Mouse (Mus musculus): ENCODE measurements at regions not wholly inside any gene's neighbourhood (a gene's known extent, or its start where the extent isn't known, plus 50 kb on each side); places are given as distances from the start of the nearest gene placed in this dataset.

GRCm38 (mm10) chr5:100221005-100221583, 61.5 kb upstream of the Tmem150c start:
- no peak for ATAC-seq (ENCODE audit: low FRiP score, low read depth)
- no peaks in the 10 kb centered on the region for H3K36me3 ChIP-seq
- no peak overlapping the region; the same call in 1 of the 2 replicates for H3K27ac ChIP-seq
- H3K27me3 ChIP-seq, result 0 out of 2 replicates have a peak, but pooled peaks cover 5% of the 10 kb centered on the region
- H3K9me3 ChIP-seq, result no peaks in the 10 kb centered on the region
- no peak overlapping the region for H3K9ac ChIP-seq
- H3K4me2 ChIP-seq (replicated peaks), result no peak overlapping the region
- H3K4me1 ChIP-seq, result peaks cover 10% of the 10 kb centered on the region
- H3K4me3 ChIP-seq, result no peak overlapping the region
- WGBS, result 41% methylated on average over 10 of the region's 10 CpGs

- Histone ChIP-seq H3K4me1 (peaks cover 10% of the 10 kb centered on the region), H3K36me3 (no peaks in the 10 kb centered on the region), H3K9ac (no peak overlapping the region), H3K4me2 (replicated peaks) (no peak overlapping the region), H3K4me3 (no peak overlapping the region), H3K27ac (no peak overlapping the region), H3K27me3 (0 out of 2 replicates have a peak, but pooled peaks cover 5% of the 10 kb centered on the region), H3K9me3 (no peaks in the 10 kb centered on the region)
- WGBS, result 84% methylated on average over 11 of the region's 11 CpGs
- no peak for ATAC-seq (ENCODE audit: low FRiP score, low read depth)
These were observed 60.7 kb upstream of the Tmem150c start for GRCm38 (mm10) chr5:100220320-100220719.

- no peak overlapping the region for H3K27ac ChIP-seq
- WGBS, result 90% methylated on average over 3 of the region's 3 CpGs
- no peak overlapping the region for H3K4me2 ChIP-seq (replicated peaks)
- H3K36me3 ChIP-seq, result no peaks in the 10 kb centered on the region
- peaks cover 10% of the 10 kb centered on the region for H3K4me1 ChIP-seq
- no peak overlapping the region for H3K4me3 ChIP-seq
- no peaks in the 10 kb centered on the region for H3K27me3 ChIP-seq
- H3K9ac ChIP-seq, result no peak overlapping the region
- no peaks in the 10 kb centered on the region for H3K9me3 ChIP-seq
- no peak for ATAC-seq (ENCODE audit: low FRiP score, low read depth)
These were observed 58.7 kb upstream of the Tmem150c start for GRCm38 (mm10) chr5:100218256-100218851.

GRCm38 (mm10) chr5:100217178-100218035, 57.8 kb upstream of the Tmem150c start:
- no peaks in the 10 kb centered on the region for H3K36me3 ChIP-seq
- H3K9me3 ChIP-seq, result no peaks in the 10 kb centered on the region
- 39% methylated on average over 17 of the region's 17 CpGs for WGBS
- H3K27me3 ChIP-seq, result no peaks in the 10 kb centered on the region
- H3K4me2 ChIP-seq (replicated peaks), result no peak overlapping the region
- no peak for ATAC-seq (ENCODE audit: low FRiP score, low read depth)
- no peak overlapping the region for H3K9ac ChIP-seq
- no peak overlapping the region for H3K27ac ChIP-seq
- no peak overlapping the region for H3K4me3 ChIP-seq
- peaks cover 10% of the 10 kb centered on the region for H3K4me1 ChIP-seq

GRCm38 (mm10) chr5:100213901-100214300, 54.3 kb upstream of the Tmem150c start:
- H3K9ac ChIP-seq, result no peak overlapping the region
- H3K4me1 ChIP-seq, result peaks cover 10% of the 10 kb centered on the region
- ATAC-seq (ENCODE audit: low FRiP score, low read depth), result no peak
- H3K27me3 ChIP-seq, result no peaks in the 10 kb centered on the region
- no peaks in the 10 kb centered on the region for H3K9me3 ChIP-seq
- no peak overlapping the region for H3K27ac ChIP-seq
- no peak overlapping the region for H3K4me2 ChIP-seq (replicated peaks)
- H3K4me3 ChIP-seq, result no peak overlapping the region
- no peaks in the 10 kb centered on the region for H3K36me3 ChIP-seq
- WGBS, result 80% methylated on average over 8 of the region's 8 CpGs

- no peaks in the 10 kb centered on the region for H3K36me3 ChIP-seq
- H3K9ac ChIP-seq, result no peak overlapping the region
- no peak for ATAC-seq (ENCODE audit: low FRiP score, low read depth)
- WGBS, result 77% methylated on average over 5 of the region's 5 CpGs
- H3K27me3 ChIP-seq, result no peaks in the 10 kb centered on the region
- no peak overlapping the region for H3K4me3 ChIP-seq
- H3K4me2 ChIP-seq (replicated peaks), result no peak overlapping the region
- no peak overlapping the region for H3K27ac ChIP-seq
- H3K9me3 ChIP-seq, result no peaks in the 10 kb centered on the region
- H3K4me1 ChIP-seq, result 0 out of 2 replicates have a peak, but pooled peaks cover 3% of the 10 kb centered on the region
These were observed 51.1 kb upstream of the Tmem150c start for GRCm38 (mm10) chr5:100210708-100211107.

Data from limb, embryonic 13.5 days (tissue).